Mouse (Mus musculus): ENCODE data around the gene Arhgap9.

GRCm38 (mm10) chr10:127282620-127283215 lies 39.0 kb upstream of the Arhgap9 start:
- TF ChIP-seq CTCF (IDR thresholded peaks at IDR 0.05; ENCODE audit: borderline replicate concordance, insufficient read depth, low read depth, low read length), result no peak
- no peak for TF ChIP-seq POLR2A (IDR thresholded peaks at IDR 0.05; ENCODE audit: borderline replicate concordance, insufficient read depth, low read length)

Data from cerebellum, adult 2 months (tissue).